Mouse (Mus musculus) brain, embryonic 14.5 days (tissue): ENCODE measurements around the gene Olfr545.

Experiments
- CTCF ChIP-seq: fragments of 200-500 bp; IDR thresholded peaks from 2 replicates; pipeline ENCODE4 v1.5.1; 2012; ENCODE audit warnings: inconsistent platforms, mild to moderate bottlenecking, moderate library complexity, borderline replicate concordance; ENCODE audit not compliant: insufficient read depth, insufficient read length; ENCODE audit errors: extremely low read depth
- POLR2A ChIP-seq: fragments of 200-500 bp; IDR thresholded peaks from 2 replicates; pipeline ENCODE4 v1.6.1; 2012; ENCODE audit warnings: mild to moderate bottlenecking, inconsistent platforms, borderline replicate concordance; ENCODE audit not compliant: poor library complexity, insufficient read depth, insufficient read length, severe bottlenecking; ENCODE audit errors: extremely low read depth

- TF ChIP-seq CTCF, result peak; percentile 15; the same call in 1 of the 2 replicates
- TF ChIP-seq POLR2A, result no peak
Observed at GRCm38 (mm10) chr7:102477377-102477776, 22.0 kb downstream of the Olfr545 start.
